Mouse (Mus musculus) embryonic facial prominence, embryonic 11.5 days (tissue): ENCODE data around the gene Dock6. TPM values are rescaled to one million over a fixed set of nuclear protein-coding genes. Genes with fewer than 3 reads are reported as not detected.
A peak's percentile ranks its signal among the peaks of the same experiment; 100 is the strongest.

Experiments used
- ATAC-seq: fragments of 200-750 bp; cut with Nextera tagmentation; replicated peaks from 2 replicates; pipeline ENCODE4 v1.8.0; 2017; ENCODE audit warnings: low read depth; ENCODE audit not compliant: insufficient number of reproducible peaks, low FRiP score, low TSS enrichment
- DNase-seq: peaks from one replicate; pipeline ENCODE4 v3.0.0-alpha.2; 2015; ENCODE audit warnings: low spot score
- H3K27ac ChIP-seq: fragments of 300-500 bp; sonication (generic); replicated peaks from 2 replicates; pipeline ENCODE4 v1.5.1; 2014; ENCODE audit warnings: mild to moderate bottlenecking, low read depth, low read length, control low read depth
- H3K27me3 ChIP-seq: fragments of 300-500 bp; sonication (generic); 2 replicates; pipeline ENCODE4 v1.6.1; 2014; ENCODE audit warnings: mild to moderate bottlenecking, low read length, moderate library complexity, mixed read lengths; ENCODE audit not compliant: control insufficient read depth, insufficient read depth
- H3K36me3 ChIP-seq: fragments of 300-500 bp; sonication (generic); replicated peaks from 2 replicates; pipeline ENCODE4 v1.6.1; 2014; ENCODE audit warnings: low read depth, mild to moderate bottlenecking, low read length, moderate library complexity, mixed read lengths; ENCODE audit not compliant: control insufficient read depth, insufficient read depth
- H3K4me1 ChIP-seq: fragments of 300-500 bp; sonication (generic); 2 replicates; pipeline ENCODE4 v1.6.1; 2014; ENCODE audit warnings: low read length, mixed read lengths; ENCODE audit not compliant: control insufficient read depth, insufficient read depth
- H3K4me2 ChIP-seq: fragments of 300-500 bp; sonication (generic); 2 replicates; pipeline ENCODE4 v1.6.1; 2014; ENCODE audit warnings: low read depth, mild to moderate bottlenecking, control low read depth, low read length, moderate library complexity
- H3K4me3 ChIP-seq: fragments of 300-500 bp; sonication (generic); 2 replicates; pipeline ENCODE4 v1.5.1; 2014; ENCODE audit warnings: low read depth, low read length, control low read depth
- H3K9ac ChIP-seq: fragments of 300-500 bp; sonication (generic); replicated peaks from 2 replicates; pipeline ENCODE4 v1.6.1; 2014; ENCODE audit warnings: mild to moderate bottlenecking, control low read depth, low read length
- H3K9me3 ChIP-seq: fragments of 300-500 bp; sonication (generic); replicated peaks from 2 replicates; pipeline ENCODE4 v1.6.1; 2016; ENCODE audit warnings: mild to moderate bottlenecking, low read length, inconsistent platforms, mixed read lengths; ENCODE audit not compliant: control insufficient read depth
- WGBS: fragments of 180-500 bp; shearing (Covaris S2); extraction: QIAGEN DNeasy Blood & Tissue Kit; methylation state at CpG from one replicate; pipeline ENCODE4 v1.1.7; 2014; 5-methylcytosine and 5-hydroxymethylcytosine counted together
- polyA plus RNA-seq: library from polyadenylated mRNA; unstranded; fragments of >200 nt; fragmentation: Nextera tagmentation; extraction: Ambion mirVana; gene quantifications from 2 replicates; pipeline ENCODE4 v1.2.1, GENCODE M21; 2014

Gene Dock6
- polyA plus RNA-seq, 1 experiment from 2014 or later: 15.6 TPM

DNA sequence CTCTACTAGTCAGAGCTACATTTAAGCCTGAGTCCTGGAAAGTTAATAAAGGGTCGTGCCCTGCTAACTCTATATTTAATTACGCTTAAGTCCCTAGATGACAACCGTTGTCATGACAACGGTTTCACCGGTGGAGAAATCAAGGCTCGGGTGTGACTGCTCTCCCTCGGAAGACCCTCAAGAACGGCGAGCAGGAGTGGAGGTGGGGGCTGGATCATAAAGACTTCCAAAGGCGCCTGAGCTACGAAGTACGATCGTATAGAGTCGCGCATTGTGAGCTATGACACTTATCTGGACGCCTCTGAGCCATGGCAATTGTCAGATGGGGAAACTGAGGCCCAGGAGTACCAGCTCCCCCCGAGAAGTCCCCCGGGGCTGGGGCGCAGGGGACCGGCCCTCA lies 92.7 kb downstream of the Dock6 start:
- Histone ChIP-seq H3K9ac (peak overlapping the region; percentile 81), H3K4me1 (no peaks in the 10 kb centered on the region), H3K27ac (peak overlapping the region; percentile 53; the same call in 1 of the 2 replicates), H3K9me3 (no peaks in the 10 kb centered on the region), H3K4me3 (peak overlapping the region; percentile 82), H3K27me3 (no peaks in the 10 kb centered on the region), H3K4me2 (peak overlapping the region; percentile 64), H3K36me3 (peaks cover 5% of the 10 kb centered on the region; the same call in 1 of the 2 replicates)
- peak; percentile 33 for DNase-seq
- under 1% methylated on average over 20 of the region's 20 CpGs for WGBS
- ATAC-seq: peak; percentile 19; the same call in 1 of the 2 replicates

DNA sequence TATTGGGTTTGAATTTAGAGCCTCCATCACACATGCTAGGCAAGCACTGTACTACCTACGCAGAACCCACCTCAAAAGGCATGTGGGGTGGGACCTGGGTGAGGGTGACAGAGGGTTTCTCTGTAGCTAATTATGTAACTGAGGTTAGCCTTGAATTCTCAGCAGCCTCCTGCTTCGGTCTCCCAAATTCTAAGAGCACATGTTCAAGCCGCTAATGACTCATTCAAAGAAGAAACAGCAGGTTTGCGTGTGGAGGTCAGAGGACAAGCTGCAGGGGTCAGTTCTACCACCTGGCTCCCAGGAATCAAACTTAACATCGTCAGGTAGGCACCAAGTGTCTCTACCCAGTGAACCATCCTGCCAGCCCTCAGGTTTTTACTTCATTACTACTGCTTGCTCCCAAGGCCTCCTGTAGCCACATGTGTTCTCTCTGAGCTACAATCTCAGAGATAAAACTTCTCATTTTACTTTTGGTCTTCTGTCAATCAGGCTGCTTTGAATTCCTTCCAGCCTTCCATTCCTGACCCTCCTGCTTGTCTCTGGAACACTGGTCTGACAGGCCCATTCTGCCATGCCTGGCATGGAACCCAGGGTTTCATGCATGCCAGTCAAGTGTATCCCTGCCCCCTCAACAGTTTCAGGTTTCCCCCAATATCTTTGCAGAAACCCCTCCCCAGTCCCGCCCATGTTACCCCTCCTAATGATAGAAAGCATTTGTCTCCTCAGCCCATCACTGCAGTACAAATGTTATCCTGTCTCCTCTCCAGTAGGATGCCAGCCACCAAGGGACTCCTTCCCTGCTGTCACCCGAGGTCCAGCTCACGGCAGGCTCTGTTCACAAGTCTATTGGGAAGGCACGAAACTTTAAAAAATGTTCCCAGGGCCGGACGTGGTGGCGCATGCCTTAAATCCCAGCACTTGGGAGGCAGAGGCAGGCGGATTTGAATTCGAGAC lies 93.6 kb downstream of the Dock6 start:
- no peak for DNase-seq
- 55% methylated on average over 14 of the region's 14 CpGs for WGBS
- Histone ChIP-seq H3K4me3 (peak overlapping the region; percentile 82), H3K27ac (no peak overlapping the region), H3K4me1 (no peaks in the 10 kb centered on the region), H3K9me3 (no peaks in the 10 kb centered on the region), H3K9ac (peak overlapping the region; percentile 40; the same call in 1 of the 2 replicates), H3K27me3 (no peaks in the 10 kb centered on the region), H3K36me3 (peaks cover 5% of the 10 kb centered on the region; the same call in 1 of the 2 replicates), H3K4me2 (peak overlapping the region; percentile 64)
- ATAC-seq: no peak

DNA sequence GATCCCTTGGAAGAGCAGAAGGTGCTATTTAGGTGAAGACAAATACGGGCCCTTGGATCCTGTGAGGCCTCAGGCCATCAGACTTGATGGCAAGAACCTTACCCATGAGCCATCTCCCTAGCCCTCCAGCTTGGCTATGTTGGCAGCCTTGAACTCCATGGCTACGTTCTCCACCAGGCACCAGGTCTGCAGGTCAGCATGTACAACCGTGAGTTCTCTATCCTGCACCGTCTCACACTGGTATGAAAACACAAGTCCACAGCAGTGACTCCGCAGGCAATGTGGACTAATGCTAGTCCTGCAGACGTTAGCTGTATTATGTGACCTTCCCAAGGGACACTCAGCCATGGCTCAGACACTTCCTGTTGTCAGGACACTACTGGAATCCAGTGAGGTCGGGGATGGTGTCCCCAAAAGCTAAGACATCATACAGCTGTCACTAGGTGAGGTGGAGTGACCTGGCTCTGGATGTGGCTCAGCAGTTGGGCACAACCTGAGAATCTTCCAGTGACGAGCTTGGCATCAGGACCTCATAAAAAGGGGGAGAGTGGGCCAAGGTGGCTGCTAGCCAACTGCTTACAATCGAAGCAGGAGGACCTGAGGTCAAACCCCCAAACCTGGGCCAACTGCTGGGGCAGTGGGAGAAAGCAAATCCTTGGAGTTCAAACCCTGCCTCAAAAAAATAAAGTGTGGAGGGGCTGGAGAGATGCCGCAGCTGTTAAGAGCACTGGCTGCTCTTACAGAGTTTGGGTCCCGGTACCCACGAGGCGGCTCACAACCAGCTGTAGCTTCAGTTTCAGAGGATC lies 97.7 kb downstream of the Dock6 start:
- Histone ChIP-seq H3K4me3 (no peak overlapping the region), H3K9me3 (no peaks in the 10 kb centered on the region), H3K4me1 (peaks cover 2% of the 10 kb centered on the region; the same call in 1 of the 2 replicates), H3K27ac (no peak overlapping the region), H3K9ac (no peak overlapping the region), H3K27me3 (no peaks in the 10 kb centered on the region), H3K4me2 (no peak overlapping the region), H3K36me3 (peaks cover 5% of the 10 kb centered on the region; the same call in 1 of the 2 replicates)
- ATAC-seq (no peak), DNase-seq (no peak)
- 77% methylated on average over 13 of the region's 13 CpGs for WGBS

DNA sequence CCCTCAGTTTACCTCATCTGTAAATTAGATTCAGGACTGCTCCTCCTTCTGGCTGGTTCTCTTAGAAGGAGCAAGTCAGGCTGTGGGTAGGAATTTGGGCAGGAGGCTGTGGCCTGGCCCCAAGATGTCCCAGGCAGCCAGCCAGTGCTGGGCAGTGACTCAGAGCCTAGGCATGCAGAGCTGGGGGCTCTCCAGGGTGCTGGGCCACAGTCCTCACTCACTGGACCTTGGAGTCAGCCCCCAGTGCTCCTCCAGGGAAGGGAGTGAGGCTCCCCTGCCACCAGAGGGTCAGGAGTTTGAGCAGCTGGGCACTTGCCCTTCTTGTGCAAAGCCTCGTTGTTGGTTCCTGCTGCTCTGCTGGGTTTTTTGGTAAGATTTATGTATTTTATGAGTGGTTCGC lies 98.4 kb downstream of the Dock6 start:
- DNase-seq (no peak), ATAC-seq (no peak)
- Histone ChIP-seq H3K4me3 (no peak overlapping the region), H3K4me2 (no peak overlapping the region), H3K9me3 (no peaks in the 10 kb centered on the region), H3K36me3 (peaks cover 6% of the 10 kb centered on the region), H3K27me3 (no peaks in the 10 kb centered on the region), H3K4me1 (peaks cover 2% of the 10 kb centered on the region; the same call in 1 of the 2 replicates), H3K9ac (no peak overlapping the region), H3K27ac (no peak overlapping the region)
- WGBS: 90% methylated on average over 2 of the region's 2 CpGs

DNA sequence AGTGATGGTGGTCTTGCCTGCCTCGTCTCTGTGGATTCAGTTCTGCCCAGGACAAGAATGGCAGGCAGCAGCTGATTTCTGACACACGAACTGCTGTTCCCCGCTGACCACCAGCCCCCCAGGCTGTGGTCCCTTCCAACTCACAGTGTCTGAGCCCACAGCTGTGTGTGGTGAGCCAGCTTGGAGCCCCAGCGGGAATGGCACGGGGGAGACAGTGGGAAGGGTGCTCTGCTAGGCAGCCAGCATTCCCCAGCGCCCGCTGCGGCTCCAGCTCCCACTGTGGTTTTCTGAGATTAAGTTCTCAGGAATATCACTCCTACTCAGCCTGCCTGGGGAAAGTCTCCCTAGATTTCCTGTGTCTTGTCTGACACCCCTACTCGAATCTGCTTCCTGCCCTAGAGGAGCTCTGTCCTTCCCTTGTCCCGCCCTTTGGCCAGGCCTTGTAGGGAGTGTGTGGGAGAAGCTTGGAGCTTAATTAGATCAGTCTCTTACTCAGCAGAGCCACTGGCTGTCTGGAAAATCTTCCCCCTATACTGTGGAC lies 100.1 kb downstream of the Dock6 start:
- Histone ChIP-seq H3K36me3 (peaks cover 10% of the 10 kb centered on the region), H3K9ac (no peak overlapping the region), H3K9me3 (no peaks in the 10 kb centered on the region), H3K27me3 (no peaks in the 10 kb centered on the region), H3K27ac (0 out of 2 replicates have a peak overlapping the region, but pooled peaks have one; percentile 56), H3K4me2 (no peak overlapping the region), H3K4me1 (peaks cover 2% of the 10 kb centered on the region; the same call in 1 of the 2 replicates), H3K4me3 (no peak overlapping the region)
- ATAC-seq: no peak
- DNase-seq: no peak
- 51% methylated on average over 10 of the region's 10 CpGs for WGBS

DNA sequence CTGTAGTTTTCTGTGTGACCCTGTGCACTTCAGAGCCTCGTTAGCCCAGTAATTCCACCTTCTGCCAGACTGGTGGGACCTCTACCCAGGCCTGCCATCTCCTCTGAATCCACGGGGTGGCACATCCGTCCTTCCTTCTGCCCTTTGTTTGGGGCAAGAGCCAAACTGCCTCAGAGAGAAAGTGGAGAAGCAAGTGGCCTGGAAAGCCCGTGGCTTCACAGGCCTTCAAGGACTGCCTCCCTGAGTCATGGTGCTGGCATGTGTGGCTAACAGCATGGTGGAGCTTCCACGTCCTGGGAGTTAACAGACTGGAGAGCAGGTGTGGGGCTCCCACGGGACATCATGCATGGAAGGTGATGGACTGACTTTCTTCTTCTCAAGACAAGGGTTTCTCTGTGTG lies 101.1 kb downstream of the Dock6 start:
- Histone ChIP-seq H3K27me3 (no peaks in the 10 kb centered on the region), H3K9ac (no peak overlapping the region), H3K9me3 (no peaks in the 10 kb centered on the region), H3K36me3 (peaks cover 11% of the 10 kb centered on the region), H3K27ac (no peak overlapping the region), H3K4me3 (no peak overlapping the region), H3K4me1 (peaks cover 2% of the 10 kb centered on the region; the same call in 1 of the 2 replicates), H3K4me2 (no peak overlapping the region)
- ATAC-seq (no peak), DNase-seq (no peak)
- WGBS: 66% methylated on average over 6 of the region's 6 CpGs

DNA sequence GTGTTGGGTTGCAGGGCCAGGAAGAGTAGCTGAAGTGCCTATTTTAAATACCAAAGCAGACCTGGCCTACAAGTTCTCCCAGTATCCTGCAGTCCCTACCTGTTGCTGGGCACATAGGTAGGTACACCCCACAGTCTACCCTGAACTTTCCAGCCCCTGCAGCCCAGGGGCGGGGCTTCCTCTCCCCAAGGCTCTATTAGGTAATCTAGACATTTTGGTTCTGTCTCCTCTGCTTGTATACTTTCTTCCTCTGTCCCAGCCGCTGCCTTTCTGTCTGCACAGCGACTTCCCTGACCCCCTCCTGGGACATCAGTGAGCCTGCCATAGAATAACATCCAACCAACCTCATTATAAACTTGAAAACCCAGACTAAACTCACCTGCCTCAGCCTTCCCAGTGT lies 102.1 kb downstream of the Dock6 start:
- Histone ChIP-seq H3K4me2 (no peak overlapping the region), H3K4me3 (no peak overlapping the region), H3K9me3 (no peaks in the 10 kb centered on the region), H3K27me3 (no peaks in the 10 kb centered on the region), H3K9ac (no peak overlapping the region), H3K4me1 (peaks cover 2% of the 10 kb centered on the region; the same call in 1 of the 2 replicates), H3K36me3 (peaks cover 14% of the 10 kb centered on the region), H3K27ac (no peak overlapping the region)
- ATAC-seq (no peak), DNase-seq (no peak)
- 74% methylated on average over 3 of the region's 3 CpGs for WGBS
